Mouse (Mus musculus): Measurements from ENCODE around the gene Ppard.

Gene Ppard

GRCm38 (mm10) chr17:28345271-28345721 is 112.8 kb downstream of the Ppard start:
- DNase-seq: no peak

- DNase-seq: no peak
Measured at GRCm38 (mm10) chr17:28345882-28346281, 113.4 kb downstream of the Ppard start.

GRCm38 (mm10) chr17:28347327-28347726 is 114.8 kb downstream of the Ppard start:
- DNase-seq: no peak

- DNase-seq: no peak
Measured at GRCm38 (mm10) chr17:28348211-28348610, 115.7 kb downstream of the Ppard start.

GRCm38 (mm10) chr17:28349264-28349880 is 116.9 kb downstream of the Ppard start:
- no peak for DNase-seq

- DNase-seq: no peak
Measured at GRCm38 (mm10) chr17:28349901-28350465, 117.5 kb downstream of the Ppard start.

- DNase-seq: no peak
Measured at GRCm38 (mm10) chr17:28350466-28351352, 118.2 kb downstream of the Ppard start, which contains the start of gene Tead3. Gene Tead3 (minus strand): TSS chr17:28350817.
